Mouse (Mus musculus) embryo, embryonic 11.5 days (tissue): ENCODE data around the gene Ly6g6c.
A peak's percentile ranks its signal among the peaks of the same experiment; 100 is the strongest.

Experiments
- DNase-seq: peaks from one replicate; pipeline ENCODE4 v3.0.0-alpha.2; 2012; ENCODE audit warnings: low read depth, low spot score

Ly6g6c gene

GRCm38 (mm10) chr17:35083929-35084497 is 18.8 kb downstream of the Ly6g6c start:
- no peak for DNase-seq

- no peak for DNase-seq
Measured at GRCm38 (mm10) chr17:35085208-35085865, 20.1 kb downstream of the Ly6g6c start, which contains the start of gene Ly6g6f. Gene Ly6g6f, minus strand, starts transcription at chr17:35085610.

DNA sequence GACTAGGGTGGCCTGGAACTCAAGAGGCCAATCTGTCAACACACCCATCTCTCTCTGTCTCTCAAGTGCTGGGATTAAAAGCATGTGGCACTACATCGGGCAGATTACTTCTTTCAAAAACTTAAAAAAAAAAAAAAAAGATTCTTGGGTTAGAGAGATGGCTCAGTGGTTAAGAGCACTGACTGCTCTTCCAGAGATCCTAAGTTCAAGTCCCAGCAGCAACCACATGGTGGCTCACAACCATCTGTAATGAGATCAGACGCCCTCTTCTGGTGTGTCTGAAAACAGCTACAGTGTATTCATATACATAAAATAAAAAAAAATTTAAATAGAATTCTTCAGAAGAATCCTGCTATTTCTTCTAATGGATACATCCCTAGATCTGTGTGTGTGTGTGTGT is 23.0 kb downstream of the Ly6g6c start:
- DNase-seq, result no peak

DNA sequence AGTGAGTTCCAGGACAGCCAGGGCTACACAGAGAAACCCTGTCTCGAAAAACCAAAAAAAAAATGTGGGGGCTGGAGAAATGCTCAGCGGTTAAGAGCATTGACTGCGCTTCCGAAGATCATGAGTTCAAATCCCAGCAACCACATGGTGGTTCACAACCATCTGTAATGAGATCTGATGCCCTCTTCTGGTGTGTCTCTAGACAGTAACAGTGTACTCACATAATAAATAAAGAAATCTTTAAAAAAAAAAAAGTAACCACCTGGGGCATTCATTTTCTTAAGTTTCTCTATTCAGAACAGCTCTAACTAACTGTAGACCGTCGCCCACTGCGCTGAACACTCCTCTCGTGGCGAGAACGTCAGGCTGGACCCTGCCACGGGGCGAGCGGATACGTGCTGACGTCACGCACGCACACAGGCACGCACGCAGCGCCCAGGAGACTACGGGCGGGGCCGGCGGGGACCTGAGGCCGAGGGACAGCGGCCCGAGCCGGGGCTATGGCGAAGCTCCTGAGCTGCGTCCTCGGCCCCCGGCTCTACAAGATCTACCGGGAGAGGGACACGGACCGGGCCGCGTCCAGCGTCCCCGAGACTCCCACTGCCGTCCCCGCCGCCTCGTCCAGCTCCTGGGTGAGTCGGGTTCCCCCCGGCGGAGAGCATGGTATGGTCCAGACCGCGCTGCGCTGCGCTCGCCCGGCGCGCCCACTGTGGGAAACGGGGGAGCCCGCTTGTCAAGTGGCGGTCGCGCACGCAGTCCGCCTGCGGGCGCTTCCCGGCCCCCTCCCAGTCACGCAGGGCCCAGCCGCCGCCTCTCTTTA is 23.8 kb downstream of the Ly6g6c start, which contains the start of gene Abhd16a:
Gene Abhd16a (plus strand): TSS at position 439 of the 820 bp plus-strand sequence.
- peak; percentile 88 for DNase-seq

GRCm38 (mm10) chr17:35090166-35090932 is 25.2 kb downstream of the Ly6g6c start:
- no peak for DNase-seq

- no peak for DNase-seq
Measured at GRCm38 (mm10) chr17:35092403-35093198, 27.4 kb downstream of the Ly6g6c start.

DNA sequence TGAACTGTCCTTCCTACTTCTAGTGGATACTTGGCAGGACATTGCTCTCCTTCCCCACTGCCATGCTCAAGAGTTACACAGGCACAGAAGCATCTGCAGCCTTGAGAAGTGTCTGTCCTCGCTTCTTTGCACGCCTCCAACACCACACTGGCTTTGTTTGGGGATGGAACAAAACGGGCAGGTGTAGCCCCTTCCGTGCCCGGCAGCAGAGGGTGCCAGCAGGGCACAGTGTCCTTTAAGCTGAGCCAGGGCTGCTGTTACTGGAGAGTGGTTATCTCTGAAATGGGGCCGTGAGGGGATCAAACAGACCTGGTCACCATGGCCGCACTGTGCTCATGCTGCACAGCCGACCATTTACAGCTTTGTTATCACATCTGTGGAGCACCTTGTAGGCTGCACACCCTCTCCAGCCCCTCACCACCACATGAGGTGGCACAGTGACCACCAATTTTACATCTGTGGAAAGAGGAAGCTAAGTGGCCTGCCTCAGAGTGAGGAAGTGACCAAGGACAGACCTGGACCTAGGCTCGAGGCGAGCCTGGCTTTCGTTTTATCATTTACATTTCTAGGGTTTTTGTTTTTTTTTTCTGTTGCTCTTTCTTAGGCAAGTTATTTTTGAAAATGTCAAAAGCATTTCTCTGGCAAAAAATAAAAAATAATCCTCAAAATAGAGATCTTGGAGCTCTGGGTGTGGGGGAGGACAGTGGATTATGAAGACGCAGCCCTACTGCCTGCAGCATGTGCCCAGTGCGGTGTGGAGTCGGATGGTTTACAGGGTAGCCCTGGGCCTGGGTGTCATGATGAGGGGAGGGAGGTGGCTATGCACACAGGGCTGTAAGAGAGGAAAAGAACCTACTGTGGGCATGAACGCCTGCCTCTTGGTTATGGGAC is 29.5 kb downstream of the Ly6g6c start:
- no peak for DNase-seq

DNA sequence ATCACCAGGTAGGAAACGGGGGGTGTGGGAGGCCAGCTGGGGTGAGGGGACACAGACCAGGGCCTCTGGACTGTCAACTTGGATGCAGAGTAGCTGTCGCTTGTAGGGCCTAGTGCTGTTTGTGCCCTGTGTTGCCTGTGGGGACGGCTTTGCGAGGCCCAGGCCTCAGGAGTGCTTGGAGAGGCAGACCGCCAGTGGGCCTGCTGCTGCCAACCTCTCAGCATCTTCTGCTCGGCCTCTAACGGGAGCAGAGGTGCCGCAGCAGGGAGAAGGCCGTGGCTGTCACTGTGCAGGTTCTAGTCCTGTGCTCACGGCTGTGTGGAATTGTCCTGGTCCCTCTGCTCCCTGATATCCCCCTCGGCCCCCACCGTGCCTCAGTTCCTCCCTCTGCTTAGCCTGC is 31.4 kb downstream of the Ly6g6c start:
- DNase-seq, result no peak

DNA sequence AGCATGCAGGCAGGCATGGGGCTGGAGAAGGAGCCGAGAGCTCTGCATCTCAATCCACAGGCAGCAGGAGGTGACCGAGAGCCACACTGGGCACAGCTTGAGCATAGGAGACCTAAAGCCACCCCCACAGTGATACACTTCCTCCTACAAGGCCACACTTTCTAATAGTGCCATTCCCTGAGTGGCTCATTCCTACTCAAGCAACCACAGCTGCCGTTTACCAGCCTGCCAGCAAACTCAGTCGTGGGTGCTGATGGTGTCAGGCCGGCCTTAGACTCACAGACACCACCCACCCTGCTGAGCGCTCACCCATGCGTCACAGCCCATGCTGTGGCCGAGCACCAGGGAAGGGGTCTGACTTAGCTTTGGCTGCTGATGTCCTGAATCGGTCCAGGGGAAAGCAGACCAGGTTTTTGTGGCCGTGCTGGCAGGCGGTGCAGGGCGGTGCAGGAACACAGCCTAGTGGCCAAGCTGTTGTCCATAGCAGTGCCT is 32.0 kb downstream of the Ly6g6c start:
- DNase-seq, result no peak

- DNase-seq, result no peak
Measured at GRCm38 (mm10) chr17:35100196-35100765, 35.1 kb downstream of the Ly6g6c start.

DNA sequence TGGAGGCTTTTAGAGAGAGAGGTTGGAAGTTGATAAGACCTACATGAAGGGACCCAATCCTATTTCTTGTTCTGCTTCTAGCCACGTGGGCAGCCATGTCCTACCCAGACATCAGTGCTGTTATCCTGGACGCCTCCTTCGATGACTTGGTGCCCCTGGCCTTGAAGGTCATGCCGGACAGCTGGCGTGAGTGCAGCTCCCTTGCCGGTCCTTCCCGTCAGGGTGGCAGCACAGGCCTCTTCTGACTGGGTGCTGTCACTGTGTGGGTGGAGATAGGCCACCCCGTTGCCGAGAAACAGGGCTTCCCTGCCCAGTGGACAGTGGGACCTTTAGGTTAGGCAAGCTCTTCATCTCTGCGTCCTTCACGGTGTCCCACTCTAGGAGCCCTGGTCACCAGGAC is 36.0 kb downstream of the Ly6g6c start:
- DNase-seq, result no peak

- DNase-seq, result no peak
Measured at GRCm38 (mm10) chr17:35102299-35102698, 37.1 kb downstream of the Ly6g6c start.

GRCm38 (mm10) chr17:35103221-35103690 is 38.1 kb downstream of the Ly6g6c start:
- DNase-seq, result no peak

GRCm38 (mm10) chr17:35104079-35104478 is 38.9 kb downstream of the Ly6g6c start:
- no peak for DNase-seq

GRCm38 (mm10) chr17:35104754-35105153 is 39.6 kb downstream of the Ly6g6c start:
- DNase-seq, result no peak

DNA sequence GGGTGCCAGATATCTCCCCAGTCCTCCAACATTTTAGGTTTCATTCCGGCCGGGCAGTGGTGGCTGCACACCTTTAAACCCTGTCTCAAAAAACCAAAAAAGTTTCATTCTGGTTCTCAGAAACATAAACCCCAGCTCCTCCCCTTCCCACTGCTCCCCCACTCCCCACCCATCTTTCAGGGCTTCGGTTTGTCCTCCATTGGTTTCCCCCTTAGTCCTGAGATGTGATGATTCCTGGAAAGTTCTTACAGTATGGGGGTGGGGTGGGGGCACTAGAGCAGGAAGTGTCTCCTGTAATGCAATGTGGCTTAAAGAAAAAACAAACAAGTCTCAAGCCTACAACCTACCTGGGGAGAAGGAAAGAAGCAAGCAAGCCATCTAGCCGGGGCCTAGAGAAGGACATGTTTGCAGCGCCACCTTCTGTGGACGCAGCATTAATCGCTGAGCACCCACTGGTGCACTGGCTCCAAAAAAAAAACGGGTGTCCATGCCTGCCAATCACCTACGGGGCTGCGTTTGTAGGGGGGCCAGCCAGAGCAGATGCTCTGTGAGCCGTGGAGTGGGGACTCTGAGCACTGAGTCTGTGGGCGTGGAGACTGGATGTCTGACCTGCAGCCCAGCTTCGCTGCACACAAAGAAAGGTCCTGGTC is 40.7 kb downstream of the Ly6g6c start:
- DNase-seq, result no peak

GRCm38 (mm10) chr17:35106522-35106921 is 41.3 kb downstream of the Ly6g6c start:
- no peak for DNase-seq

DNA sequence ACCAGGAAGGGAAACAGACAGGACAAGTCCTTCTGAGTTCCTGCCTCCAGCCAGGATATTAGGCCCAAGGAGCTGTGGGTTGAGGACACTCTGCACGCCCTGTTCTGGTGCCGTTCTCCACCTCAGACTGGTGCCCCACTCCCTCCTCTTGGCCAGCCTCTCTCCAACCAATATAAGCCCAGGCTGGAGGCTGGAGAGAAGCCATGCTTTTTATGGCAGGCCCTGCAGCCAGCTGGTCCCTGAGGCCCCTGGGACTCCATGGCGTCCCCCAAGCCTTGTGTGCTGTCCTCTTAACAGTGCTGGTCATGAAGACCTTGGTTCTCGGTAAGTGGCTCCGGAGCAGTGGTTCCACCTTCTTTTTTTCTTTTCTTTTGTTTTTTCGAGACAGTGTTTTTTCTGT is 42.9 kb downstream of the Ly6g6c start, which contains the start of gene Ly6g5c:
Gene Ly6g5c (plus strand): TSS at position 183 of the 400 bp plus-strand sequence.
- DNase-seq, result no peak

DNA sequence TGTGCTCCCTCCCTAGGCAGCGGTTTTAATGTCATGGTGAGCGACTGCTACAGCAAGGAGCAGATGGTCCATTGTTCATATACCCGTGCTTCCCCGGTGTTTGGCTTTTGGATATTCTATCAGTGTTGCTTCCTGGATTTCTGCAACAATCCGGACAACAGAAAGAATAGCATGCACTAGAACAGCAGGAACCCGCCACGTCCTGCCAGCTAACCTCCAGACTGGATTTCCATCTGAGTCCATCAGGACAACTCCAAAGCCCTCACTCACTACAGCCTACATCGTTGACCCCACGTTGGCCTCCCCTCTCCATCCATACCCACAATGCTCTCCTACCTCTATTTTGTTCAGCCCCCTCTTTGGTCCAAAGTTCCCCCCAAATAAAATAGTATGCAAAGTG is 46.6 kb downstream of the Ly6g6c start:
- DNase-seq, result no peak
